Mouse (Mus musculus) naive thymus-derived CD4-positive, alpha-beta T cell, adult 2 months (primary cell): Measurements from ENCODE around the gene Abca15.
"Not testable (repeated sequence)": the region's sequence is repeated elsewhere in the genome, so short reads cannot be mapped to it uniquely, and the experiment has no call there.

Source experiments
- DNase-seq: peaks from one replicate; pipeline ENCODE4 v3.0.0-alpha.2; 2011; ENCODE audit warnings: low read depth

Gene Abca15

GRCm38 (mm10) chr7:120328087-120328793 lies at the start of gene Abca15:
Gene Abca15, plus strand, starts transcription at chr7:120328670.
- no peak for DNase-seq

GRCm38 (mm10) chr7:120285286-120285685 lies 43.2 kb upstream of the Abca15 start:
- no peak for DNase-seq

GRCm38 (mm10) chr7:120316086-120316485 lies 12.4 kb upstream of the Abca15 start:
- DNase-seq, result no peak

GRCm38 (mm10) chr7:120322963-120323362 lies 5.5 kb upstream of the Abca15 start:
- no peak for DNase-seq

- DNase-seq, result not testable (repeated sequence)
Measured at GRCm38 (mm10) chr7:120325911-120326310, 2.6 kb upstream of the Abca15 start.

- DNase-seq, result peak; percentile 3
Measured at GRCm38 (mm10) chr7:120327220-120328073, 1.0 kb upstream of the Abca15 start.

- DNase-seq, result no peak
Measured at GRCm38 (mm10) chr7:120361159-120361558, 32.7 kb downstream of the Abca15 start.

GRCm38 (mm10) chr7:120409447-120409846 lies 81.0 kb downstream of the Abca15 start, which contains the start of gene Abca16:
Gene Abca16, plus strand, starts transcription at chr7:120409647.
- DNase-seq, result no peak

- no peak for DNase-seq
Measured at GRCm38 (mm10) chr7:120412391-120412790, 83.9 kb downstream of the Abca15 start.

GRCm38 (mm10) chr7:120426625-120427024 lies 98.2 kb downstream of the Abca15 start:
- DNase-seq, result no peak

GRCm38 (mm10) chr7:120431464-120431863 lies 103.0 kb downstream of the Abca15 start:
- no peak for DNase-seq
